Mouse (Mus musculus) adrenal gland, adult 8-10 months (tissue): Measurements from ENCODE around the gene Zfp524. TPM values are rescaled to one million over a fixed set of nuclear protein-coding genes. Genes with fewer than 3 reads are reported as not detected.
"Not testable (repeated sequence)": the region's sequence is repeated elsewhere in the genome, so short reads cannot be mapped to it uniquely, and the experiment has no call there.

Source experiments
- DNase-seq: peaks from one replicate; pipeline ENCODE4 v3.0.0; 2022
- total RNA-seq, 4 experiments: library from RNA; stranded (reverse); gene quantifications; 2 replicates each; pipeline ENCODE4 v1.2.4; 2022

Gene Zfp524
- total RNA-seq: 10 to 100 TPM; 10.0 to 15.2 (median 12.0) TPM

- peak; percentile 92 for DNase-seq
Measured at GRCm38 (mm10) chr7:5014251-5015117, at the start of gene Zfp524, which contains the start of gene Fiz1. Gene Zfp524, plus strand, starts transcription at chr7:5014415. Gene Fiz1, minus strand, starts transcription at chr7:5014697.

DNA sequence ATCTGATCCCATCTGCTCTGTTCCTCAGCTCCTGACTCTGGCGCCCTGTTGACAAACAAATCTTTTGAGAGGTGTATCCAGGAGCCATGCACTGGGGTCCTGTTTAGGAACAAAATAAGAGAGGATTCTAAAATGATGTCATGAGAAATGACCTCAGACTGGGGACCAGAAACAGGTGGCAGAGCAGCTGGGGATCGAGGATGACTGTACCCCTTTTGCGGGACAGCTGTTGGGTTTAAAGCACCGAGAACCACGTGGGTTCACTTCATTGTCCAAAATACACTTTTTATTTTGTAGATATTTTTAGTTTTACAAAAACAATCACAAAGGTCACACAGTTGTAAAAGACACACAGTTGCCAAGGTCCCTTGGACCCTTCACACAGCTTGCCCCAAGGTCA, 49.2 kb upstream of the Zfp524 start:
- no peak for DNase-seq

- DNase-seq: no peak
Measured at GRCm38 (mm10) chr7:4971068-4971467, 43.1 kb upstream of the Zfp524 start, which contains the start of gene Sbk3. Gene Sbk3, minus strand, starts transcription at chr7:4971168.

GRCm38 (mm10) chr7:4971710-4972109, 42.5 kb upstream of the Zfp524 start:
- DNase-seq: no peak

DNA sequence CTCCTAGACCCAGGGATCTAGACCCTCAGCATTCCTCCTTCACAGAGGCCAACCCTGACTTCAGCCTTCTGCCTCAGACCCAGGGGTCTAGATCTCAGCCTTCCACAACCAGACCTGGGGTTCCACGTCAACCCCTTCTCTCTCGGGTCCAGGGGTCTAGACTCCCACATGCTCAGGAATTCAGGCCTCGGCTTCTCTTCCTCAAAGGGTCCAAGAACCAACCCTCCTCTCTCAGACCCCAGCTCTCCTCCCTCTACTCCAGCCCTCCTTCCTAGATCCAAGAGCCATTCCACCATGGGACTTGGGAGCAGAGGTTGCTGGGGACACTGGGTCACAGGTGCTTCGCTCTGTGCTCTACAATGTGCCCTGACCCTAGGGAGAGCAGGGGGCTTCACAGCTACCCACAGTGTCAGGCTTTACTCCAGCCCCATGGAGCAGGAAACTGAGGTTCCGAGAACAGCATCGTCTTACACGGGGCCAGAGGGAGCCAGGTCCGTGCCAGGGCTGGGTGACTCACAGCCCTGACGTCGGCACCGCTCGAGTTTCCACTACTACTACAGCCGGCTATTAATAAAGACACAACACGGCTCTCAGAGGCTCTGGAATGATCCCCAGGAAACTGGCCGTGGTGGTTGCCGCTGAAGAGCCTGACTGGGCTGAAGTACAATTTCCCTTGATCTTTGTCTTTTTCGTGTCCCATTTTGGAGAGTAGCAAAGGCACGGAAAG, 41.7 kb upstream of the Zfp524 start:
- DNase-seq: peak; percentile 77

DNA sequence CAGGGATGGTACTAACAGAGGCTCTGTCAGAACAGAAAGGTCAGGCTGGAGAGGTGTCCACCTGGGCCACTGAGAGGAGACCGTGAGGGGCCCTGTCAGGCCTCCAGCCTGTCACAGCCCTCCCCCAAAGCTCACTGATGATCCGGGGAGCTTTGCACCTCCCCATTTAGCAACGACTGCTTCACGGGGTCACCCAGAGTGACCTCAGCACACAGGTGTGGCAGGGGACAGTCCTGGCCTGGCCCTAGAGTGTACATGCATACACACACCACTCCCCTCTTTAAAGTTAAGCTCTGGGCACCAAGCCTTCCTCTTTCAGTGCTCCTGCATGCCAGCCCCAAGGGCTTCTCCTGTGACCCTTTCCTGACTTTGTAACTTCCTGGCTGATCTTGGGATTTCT, 38.8 kb upstream of the Zfp524 start:
- DNase-seq: no peak

DNA sequence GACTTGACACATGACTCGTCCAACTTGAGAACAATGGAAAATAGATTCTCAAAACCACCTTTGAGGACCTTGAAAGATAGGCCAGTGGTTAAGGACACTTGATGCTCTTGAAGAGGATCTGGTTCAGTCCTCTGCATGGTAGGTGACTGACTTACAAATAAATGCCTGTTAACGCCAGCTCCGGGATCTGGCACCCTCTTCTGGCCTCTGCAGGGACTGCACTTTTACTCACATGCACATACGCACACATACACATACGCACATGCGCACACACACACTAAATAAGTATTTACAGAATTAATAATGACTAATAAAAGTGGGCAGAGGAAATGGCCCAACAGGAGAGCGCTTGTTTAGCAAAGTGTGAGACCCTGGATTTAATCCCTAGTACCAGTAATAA, 37.4 kb upstream of the Zfp524 start:
- DNase-seq: no peak

DNA sequence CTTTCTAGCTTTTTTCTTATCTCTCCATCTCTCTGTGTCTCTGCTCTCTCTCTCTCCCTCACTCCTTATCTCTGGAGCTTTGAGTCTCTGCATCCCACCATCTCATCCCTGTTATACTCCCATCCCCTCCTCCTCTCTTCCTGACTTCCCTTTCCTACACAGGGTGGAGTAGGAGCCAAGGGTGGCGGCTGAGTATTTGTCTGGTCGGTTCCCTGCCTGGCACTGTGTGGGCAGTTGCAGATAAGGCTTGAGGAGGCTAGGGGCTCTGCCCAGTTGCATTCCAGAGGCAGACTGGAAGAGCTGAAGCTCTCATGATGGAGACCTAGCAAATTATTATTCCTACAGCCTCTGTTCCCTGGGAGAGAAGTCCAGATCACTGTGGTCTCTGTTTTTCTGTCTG, 26.0 kb upstream of the Zfp524 start:
- DNase-seq: no peak

- DNase-seq: no peak
Measured at GRCm38 (mm10) chr7:4993347-4993998, 20.7 kb upstream of the Zfp524 start.

GRCm38 (mm10) chr7:4993999-4994788, 20.0 kb upstream of the Zfp524 start:
- DNase-seq: no peak

DNA sequence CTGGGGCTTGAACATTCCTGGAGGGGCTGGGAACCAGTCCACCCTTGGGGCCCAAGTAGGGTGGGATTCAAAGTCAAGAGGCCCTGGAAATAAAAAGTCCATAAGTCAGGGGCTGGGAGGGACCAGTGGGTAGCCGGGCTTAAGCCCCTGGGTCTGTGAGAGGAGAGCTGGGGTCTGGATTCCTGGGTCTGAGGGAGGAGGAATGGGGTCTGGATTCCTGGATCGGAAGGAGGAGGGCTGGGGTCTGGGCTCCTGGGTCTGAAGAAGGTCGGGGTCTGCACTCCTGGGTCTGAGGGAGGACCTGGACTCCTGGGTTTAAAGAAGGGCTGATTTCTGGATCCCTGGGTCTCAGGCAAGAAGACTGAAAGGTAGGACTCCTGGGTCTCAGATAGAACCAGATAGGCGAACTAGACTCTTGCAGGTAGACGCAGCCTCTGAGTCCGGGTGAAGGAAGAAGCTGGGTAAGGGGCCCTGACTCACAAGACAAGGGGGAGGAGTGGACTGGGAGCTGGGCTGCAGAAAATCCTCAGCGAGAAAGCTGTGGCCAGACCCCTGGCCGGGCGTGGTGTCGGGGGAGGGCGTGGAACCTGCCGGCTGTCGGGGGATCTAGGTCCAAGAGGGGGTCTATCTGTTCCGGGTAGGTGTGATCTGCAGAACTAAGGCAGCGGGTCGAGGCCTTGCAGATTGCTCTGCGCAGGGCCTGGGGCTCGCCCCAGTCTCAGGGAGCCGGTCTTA, 18.8 kb upstream of the Zfp524 start:
- DNase-seq: no peak

DNA sequence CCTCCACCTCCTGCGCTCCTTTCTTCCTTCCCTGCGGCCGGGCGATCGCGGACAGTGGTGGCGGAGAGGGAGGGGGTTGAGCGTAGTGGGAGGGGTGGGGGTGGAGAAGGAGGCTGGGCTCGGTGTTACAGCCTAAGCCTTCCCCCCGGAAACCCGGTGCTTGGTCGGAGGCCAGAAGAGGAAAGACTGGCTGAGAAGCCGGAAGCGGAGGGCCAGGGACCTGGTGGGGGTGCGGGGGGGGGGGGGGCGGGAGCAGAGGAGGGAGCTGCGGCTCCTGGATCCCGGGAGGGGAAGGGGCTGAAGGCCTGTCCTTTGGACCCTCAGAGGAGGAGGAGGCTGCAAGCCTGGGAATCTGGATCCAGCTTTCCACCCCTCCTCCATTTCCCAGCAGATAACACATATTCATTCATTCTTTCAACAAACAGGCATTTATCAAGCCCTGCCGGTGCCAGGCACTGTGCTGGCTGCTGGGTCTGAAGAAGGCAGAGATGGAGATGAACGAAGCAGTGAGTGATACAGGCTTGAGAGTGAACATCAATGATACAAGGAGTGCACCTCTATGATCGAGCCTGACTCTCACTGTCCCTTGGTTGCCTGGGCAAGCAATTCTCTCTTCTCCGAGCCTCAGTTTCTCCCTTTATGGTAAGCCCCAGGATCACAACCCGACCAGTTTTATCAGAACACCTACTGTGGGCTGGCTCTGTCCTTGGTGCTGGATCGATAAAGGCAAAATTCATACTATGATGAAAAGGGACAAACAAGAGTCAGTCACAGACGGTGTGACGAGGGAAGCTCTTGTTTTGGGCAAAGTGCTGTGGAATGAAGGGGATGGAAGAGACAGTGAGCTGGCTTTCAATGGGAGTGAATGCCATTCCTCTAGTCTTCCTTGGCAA, 18.0 kb upstream of the Zfp524 start, which contains the start of gene Zfp579:
Zfp579 (minus strand) TSS at position 156 of the 893 bp plus-strand sequence.
- peak; percentile 86 for DNase-seq

DNA sequence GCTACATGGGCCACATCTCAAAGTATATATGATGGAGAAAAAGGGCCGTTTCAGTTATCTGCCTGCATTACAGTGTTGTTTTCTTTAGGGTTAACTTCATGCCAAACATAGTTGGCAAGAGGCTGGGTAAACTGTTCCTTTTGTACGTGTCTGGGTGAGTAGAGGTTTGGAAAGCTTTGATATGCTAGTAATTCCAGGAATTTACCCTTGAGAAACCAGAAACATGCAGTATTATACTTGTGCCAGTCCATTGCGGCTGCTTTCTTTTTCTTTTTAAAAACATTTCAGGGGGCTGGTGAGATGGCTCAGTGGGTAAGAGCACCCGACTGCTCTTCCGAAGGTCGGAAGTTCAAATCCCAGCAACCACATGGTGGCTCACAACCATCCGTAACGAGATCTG, 17.3 kb upstream of the Zfp524 start:
- DNase-seq: no peak

GRCm38 (mm10) chr7:4999876-5000275, 14.3 kb upstream of the Zfp524 start:
- no peak for DNase-seq

DNA sequence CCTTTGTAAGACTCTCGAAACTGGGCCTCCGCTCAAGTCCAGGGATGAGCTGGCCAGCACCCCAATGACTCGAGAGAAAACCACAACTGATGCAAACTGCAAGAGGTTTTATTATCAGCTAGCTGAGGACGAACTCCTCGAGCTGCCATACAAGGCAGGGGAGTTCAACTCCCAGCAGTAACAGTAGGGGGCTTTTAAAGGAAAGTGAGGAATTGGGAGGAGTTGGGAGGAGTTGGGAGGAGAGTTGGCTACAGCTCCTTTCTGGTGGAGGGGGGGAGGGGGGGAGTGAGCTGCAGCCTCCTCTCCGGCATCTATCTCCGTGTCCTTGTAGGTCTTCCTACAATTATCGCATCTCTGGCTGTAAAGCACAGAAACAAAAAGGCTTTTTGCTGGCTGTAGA, 11.3 kb upstream of the Zfp524 start:
- DNase-seq: not testable (repeated sequence)

DNA sequence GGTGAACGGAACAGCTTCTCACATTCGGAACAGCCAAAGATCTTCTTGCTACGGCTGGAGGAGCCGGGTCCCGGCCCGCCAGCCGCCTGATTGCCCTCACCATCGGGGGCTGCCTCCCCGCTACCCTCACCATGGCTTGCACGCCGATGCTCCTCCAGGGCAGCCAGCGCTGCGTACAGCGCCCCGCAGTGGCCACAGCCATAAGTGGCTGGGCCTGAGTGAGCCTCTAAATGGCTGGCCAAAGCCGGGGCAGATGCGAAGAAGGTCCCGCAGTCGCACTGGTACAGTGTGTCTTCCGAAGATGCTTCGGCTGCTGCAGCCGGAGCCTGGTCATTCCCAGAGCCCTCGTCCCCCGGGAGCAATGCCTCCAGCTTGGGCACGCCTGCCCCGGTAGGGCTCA, 6.0 kb upstream of the Zfp524 start:
- DNase-seq: no peak

GRCm38 (mm10) chr7:5012681-5013513, 1.3 kb upstream of the Zfp524 start:
- DNase-seq: no peak

DNA sequence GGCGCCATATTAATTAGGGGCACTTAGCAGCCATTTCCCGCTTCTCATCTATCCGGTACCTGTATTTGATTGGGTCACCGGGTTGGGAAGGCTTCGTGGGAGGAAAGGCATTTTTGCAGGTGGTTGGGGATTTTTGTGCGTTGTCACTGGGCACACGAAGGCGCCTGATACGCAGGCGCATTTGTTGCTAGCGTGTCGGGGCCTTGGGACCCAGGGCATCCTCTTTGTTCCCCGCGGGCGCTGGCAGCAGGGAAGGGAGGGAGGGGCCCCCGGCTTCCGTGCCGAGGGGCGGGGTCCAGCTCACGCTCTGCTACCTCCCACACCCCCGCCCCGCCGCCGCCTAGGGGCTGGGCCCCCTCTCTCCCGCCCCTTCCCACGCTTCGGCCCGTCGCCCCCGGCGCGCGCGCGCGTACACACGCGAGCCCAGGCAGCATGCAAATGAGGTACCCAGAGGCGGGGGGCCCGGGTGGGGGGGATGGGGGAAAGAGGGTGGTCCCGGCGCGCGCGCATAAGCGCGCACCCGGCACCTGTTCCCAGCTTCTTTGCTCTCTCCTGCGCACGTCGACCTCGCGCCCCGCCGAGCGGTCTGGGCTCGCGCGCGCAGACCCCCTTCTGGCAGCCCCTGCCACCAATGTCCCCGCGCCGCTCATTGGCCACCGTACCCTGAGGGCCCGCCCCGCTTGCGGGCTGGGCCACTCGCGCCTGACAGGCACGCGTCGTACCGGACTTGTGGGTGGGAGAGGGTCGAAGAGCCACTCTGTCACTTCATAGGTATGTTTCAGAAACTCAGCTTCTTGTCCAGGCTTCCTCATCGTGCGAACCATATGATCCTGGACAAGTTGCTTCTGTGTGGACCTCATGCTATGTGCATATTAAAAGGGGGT, 1.1 kb downstream of the Zfp524 start, which contains the start of gene Gm44973:
Gm44973 (plus strand) TSS at position 379 of the 884 bp plus-strand sequence.
- DNase-seq: peak; percentile 89
